Mouse (Mus musculus): Measurements from ENCODE around the gene Cadm2. TPM values are rescaled to one million over a fixed set of nuclear protein-coding genes. Genes with fewer than 3 reads are reported as not detected.

Gene Cadm2
- total RNA-seq, 2 experiments from 2014 or later = 0.20 to 0.67 TPM

DNA sequence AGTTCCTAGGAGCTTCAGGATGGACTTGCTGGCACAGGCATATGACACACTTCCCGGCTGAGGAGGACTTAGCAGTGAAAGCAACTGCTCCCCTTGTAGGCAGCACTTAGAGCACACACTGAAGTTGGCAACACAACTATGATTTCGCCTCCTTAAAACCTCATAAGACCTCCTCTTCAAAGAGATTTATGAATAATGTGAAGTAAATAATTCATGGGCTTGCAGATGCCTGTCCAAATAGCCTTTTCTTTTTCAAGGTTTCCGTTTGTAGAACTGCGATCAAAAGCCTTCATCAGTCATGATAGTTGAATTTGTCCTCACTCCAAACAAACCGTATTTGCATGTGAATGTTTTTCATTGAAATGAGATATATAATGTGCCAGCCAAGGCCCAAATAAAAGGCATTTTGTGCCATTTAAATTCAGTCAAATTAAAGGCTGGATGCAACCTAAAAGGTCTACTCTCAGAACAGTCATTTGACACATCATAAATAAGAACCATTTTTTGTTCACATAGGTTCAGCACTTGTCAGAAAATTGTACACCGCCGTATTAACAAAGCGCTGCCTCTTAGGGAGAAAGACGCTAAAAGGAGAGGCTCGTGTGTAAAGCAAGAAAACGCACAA, 651.1 kb downstream of the Cadm2 start:
- DNase-seq = no peak
- intact Hi-C loops (cut with DNase I) = no loop called here

DNA sequence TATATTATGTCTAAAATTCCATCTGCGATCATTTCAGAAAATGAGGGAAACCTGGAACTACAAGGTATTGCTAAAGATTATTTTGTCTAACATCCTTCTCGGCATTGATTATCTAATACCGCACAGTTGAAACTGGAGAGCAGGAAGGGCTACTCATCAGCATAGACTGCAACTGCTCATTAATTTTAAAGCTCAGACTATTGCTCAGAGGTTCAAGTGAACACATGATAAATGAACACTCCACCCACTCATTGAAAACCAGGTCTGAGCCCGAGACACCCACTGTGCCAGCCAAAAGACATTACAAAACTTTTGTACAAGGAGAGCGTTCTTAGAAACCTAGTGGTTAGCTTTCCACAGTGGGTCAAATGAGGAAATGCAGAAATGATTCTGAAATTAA, 652.4 kb downstream of the Cadm2 start:
- no peak for DNase-seq
- intact Hi-C loops (cut with DNase I) = no loop called here

DNA sequence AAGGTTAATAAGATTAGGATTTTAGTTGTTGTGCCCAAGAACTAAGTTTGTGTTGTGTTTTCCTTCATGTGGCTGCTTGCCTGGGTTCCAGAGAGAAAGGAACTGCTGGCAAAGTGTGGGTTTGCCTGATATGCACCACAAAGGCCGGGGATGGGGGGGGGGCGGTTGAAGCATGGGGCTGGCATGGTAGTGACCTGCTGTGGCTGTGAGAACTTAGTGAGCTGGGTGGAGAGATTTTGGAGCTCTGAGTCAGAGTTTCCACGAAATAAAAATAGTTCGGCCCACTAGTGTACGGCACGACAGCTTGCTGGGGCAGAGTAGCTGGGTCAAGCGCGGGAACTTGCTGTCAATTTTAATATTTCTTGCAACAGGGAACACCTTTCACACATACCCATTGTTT, 653.0 kb downstream of the Cadm2 start:
- DNase-seq = no peak
- intact Hi-C loops (cut with DNase I) = no loop called here

DNA sequence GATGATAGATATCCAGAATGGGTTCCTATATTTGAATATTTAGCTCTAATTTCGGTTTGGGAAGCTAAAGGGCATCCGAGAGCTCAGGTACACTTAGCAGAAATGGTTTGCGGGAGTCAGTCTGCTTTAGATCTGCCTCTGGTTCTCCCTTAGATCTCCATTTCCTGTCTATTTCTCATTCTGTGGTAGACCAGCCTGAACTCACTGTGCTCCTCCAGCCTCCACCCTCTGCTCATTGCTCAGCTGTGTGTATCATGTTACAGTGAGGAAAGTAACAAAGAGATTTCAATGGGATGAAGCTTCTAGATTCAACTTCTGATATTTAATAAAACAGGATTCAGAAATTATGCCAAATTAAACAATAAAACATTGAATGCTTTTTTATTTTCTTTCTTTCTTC, 661.6 kb downstream of the Cadm2 start:
- intact Hi-C loops (cut with DNase I) = no loop called here

DNA sequence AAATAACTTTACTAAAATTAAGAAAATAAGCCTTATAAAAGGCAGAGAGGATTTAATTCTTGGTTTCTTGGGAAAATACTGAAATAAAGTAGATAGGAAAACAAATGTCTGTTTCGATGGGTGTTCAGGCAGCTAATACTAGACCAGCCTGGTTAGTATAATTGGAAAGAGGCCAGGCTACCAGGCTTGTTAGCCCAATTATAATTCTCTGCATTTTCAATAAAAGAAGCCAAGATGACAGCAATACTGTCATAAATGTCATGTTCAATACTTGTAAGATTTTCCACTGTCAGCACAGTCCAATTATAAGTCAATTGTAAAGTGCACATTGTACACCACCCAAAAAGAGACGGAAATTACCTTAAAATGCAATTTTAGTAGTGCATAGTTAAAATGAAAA, 664.8 kb downstream of the Cadm2 start:
- DNase-seq = no peak
- intact Hi-C loops (cut with DNase I) = no loop called here

More for the DNA sequence above, 661.6 kb downstream of the Cadm2 start:
- no peak for DNase-seq

DNA sequence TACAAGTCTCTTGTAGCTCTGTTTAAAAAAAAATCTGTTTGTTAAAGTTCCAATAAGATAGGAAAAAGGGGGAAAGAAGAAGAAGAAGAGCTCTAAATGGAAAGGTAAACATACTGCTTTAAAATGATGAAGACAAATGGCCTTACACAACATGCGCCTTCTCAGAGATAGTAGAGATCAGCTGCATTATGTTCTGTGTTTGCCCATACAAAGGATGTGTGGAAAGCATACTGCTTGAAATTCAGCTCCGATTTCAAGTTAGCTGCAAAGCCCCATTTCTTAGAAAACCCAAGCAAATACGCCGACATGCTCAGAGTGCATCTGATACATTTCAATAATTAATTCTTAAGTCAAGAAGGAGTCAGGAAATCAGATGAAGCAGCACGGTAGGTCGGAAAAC, 684.4 kb downstream of the Cadm2 start:
- DNase-seq = no peak
- intact Hi-C loops (cut with DNase I) = no loop called here

DNA sequence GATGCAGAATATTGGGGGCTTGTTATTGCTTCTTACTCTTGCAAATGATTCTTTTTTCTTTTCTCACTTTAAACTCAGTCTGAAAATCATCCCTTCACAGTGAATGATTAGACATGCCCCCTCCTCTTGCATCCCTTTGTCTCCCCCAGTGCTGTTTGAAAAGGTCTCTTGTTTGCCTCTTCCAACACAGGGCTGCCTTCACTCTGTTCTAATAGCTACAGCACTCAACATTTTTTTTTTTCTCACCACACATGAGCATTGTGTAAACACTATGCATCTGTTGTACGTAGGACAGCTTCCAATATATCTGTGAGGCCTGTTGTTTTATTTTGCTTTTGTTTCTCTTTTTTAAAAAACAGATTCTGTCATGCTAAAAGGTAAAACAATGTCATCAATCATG, 695.2 kb downstream of the Cadm2 start:
- intact Hi-C loops (cut with DNase I) = no loop called here

DNA sequence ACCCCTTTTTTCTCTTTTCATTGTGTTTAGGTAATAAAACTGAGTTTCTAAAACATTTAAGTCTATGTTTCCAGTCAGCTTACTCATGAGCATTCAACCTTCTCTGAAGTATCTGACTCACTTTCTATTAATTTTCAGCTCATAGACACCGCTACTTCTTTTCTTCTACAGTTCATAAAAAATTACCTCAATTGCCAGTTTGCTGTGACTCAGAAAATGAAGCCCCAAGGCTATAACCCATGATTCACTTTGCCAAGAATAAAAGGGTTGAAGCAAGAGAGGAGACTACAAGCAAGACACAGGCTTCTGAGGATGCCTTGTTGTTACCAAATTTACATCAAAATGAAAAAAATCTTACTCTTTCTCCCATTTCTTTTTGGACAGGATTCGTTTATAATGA, 698.0 kb downstream of the Cadm2 start:
- DNase-seq = no peak
- intact Hi-C loops (cut with DNase I) = no loop called here

More for the DNA sequence above, 695.2 kb downstream of the Cadm2 start:
- DNase-seq = no peak

DNA sequence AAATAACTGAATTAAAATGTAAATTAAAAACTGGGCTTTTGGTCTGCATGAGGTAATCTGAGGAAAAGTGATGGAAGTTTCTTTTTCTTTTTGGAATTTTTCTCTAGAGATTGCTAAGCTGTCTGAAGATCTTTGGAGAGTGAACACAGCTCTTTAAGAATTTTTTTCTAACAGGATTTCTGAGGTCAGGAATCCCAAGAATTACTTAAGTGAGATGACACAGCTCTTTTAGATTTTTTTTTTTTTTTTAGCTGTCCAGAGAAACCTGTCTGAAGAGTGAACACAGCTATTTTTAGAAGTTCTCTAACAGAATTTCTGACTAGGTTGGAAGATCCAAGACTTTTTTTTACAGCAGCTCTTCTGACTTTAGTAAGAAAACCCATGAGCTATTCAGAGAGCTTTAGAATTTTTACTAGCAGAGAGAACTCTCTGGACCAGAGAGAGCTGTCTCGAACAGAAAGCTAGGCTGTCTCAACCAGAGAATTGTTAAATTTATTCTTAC, 699.2 kb downstream of the Cadm2 start:
- DNase-seq = no peak
- intact Hi-C loops (cut with DNase I) = no loop called here

DNA sequence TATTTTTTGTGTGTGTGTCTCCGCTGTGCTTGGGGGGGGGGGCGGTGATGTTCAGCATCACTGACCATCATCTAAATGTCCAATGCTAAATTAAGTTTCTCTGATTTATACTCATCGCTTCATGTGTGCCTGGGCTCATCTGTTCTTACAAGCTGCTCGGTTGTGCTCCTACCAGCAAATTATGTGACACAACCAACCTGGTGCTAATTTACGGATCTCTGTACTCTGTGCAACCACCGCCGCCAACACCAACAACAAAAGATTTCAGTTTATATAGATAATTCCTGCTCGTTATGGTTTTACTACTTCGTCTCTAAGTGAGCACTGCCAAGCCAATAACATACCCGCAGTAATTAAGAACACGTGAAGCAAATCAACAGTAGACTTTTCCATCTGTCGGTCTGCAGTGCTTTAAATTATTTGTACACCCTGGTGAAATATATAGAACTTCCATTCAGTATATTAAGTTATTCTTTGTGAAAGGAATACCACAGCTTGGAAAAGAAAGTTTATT, 700.8 kb downstream of the Cadm2 start:
- intact Hi-C loops (cut with DNase I) = no loop called here

DNA sequence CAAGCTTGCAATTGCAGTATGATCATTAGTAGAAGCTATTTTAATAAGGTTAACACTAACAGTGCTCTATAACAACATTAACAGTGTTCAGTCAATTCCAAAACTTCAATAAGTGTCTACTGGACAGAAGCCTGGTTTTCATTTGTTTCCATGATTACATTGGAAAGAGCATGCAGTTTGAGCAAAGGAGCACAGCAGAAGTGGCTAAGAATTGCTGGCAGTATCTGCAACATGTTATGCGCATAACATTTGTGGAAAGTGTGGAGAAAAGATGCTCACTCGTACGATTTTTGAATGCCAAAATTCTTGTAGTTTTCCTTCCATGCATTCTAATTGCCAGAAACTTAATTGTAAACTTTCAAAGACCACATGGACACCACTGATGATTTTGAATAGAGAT, 718.9 kb downstream of the Cadm2 start:
- DNase-seq = no peak
- intact Hi-C loops (cut with DNase I) = no loop called here

More for the DNA sequence above, 700.8 kb downstream of the Cadm2 start:
- no peak for DNase-seq

DNA sequence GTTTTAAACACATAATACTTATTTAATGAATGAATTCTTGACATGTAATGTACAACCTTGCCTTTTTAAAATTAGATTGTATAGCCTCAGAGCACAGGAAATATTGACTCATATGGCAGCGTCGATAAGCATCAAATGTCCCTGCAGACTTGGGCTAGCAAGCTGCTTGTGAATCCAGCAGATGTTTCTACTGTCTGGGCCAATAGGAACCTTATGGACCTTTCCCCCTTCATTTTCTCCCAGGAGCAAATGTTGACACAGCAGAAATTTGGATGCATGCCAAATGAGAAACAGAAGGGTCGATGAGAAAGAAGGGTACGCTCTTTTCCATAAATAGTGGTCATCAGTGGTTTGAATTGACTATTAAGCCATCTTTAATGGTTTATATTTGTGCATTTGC, 720.0 kb downstream of the Cadm2 start:
- no peak for DNase-seq
- intact Hi-C loops (cut with DNase I) = no loop called here

DNA sequence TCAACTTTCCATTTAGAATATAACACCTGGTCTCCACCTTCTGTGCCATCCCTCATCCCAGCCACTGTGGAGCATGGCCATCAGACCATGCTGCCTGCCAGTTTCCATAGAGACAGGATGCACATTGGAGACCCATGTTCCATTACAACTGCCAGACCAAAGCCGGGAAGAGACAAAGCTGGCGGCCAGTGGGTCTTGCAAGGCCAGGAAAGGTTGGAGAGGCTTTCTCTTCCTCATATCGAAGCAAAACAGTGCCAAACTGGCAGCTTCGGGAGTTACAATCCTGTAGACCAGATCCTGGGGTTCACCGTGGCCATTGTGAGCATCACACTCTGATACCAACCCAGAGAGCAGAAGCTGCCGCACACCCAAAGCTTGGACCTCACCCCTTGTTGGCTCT, 728.3 kb downstream of the Cadm2 start:
- intact Hi-C loops (cut with DNase I) = no loop called here
- no peak for DNase-seq

DNA sequence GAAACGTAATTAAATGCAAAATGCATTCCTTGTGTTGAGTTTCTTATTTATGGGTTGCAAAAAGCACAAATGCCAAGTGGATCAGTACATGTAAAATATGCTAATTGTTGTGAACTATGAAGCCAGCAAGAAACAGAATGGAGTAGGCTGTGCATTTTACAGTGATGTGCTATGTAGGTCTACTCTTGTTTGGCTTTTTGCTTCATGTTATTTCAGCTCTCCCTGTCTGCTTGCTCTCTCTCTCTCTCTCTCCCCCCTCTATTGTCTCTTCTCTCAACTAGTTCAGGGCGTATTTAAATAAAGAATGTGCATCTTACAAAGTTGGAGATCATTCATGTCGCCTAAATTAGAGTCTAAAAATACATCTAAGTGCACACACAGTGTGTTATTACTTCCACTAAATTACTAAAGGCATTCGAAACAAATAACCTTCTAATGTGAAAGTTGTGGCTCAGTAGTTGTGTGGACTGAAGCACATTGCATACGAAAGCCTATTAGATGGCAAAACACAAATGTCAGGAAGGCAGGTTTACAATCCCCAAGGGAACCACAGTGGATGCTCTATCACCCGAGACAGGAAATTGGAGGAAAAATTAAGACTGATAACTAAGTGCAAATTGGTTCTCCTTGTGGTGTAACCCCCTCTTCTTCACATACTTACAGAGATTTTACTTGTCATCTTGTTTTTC, 729.0 kb downstream of the Cadm2 start:
- DNase-seq = no peak
- intact Hi-C loops (cut with DNase I) = no loop called here

DNA sequence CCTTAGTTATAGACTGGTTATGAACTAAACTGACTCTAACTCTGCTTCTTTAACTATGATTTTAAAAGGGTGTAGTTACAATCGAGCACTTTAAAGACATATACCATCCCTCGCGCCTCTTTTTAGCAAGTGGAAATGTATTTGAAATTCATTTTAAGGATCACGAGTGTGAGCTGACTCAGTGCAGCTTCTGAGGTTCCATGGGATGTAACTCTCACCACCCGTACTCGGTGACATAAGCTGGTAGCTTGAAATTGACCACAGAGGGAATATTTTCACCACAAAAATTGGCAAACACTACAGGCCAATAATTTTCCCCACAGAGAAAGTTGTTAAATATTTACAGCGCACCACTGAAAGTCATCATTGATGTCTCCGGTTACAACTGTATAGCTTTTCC, 730.8 kb downstream of the Cadm2 start:
- intact Hi-C loops (cut with DNase I) = no loop called here

DNA sequence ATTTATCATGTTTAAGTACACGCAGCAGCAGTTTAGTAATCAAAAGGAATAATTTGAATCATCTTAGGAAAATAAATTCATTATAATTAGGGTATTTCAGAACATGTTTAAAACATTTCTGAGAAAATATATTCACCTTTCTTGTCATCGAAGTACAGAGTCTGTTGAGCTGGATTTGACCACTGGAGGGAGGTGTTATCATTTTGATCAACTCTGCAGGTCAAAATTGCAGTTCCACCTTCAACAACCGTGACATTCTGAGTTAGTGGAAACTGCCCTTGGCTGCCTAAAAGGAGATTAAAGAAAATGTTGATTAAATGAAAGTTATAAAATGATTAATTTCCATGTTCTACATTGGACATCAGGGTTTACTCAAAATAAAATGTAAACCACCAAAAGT, 738.1 kb downstream of the Cadm2 start:
- intact Hi-C loops (cut with DNase I) = no loop called here
- no peak for DNase-seq

More for the DNA sequence above, 730.8 kb downstream of the Cadm2 start:
- DNase-seq = no peak

DNA sequence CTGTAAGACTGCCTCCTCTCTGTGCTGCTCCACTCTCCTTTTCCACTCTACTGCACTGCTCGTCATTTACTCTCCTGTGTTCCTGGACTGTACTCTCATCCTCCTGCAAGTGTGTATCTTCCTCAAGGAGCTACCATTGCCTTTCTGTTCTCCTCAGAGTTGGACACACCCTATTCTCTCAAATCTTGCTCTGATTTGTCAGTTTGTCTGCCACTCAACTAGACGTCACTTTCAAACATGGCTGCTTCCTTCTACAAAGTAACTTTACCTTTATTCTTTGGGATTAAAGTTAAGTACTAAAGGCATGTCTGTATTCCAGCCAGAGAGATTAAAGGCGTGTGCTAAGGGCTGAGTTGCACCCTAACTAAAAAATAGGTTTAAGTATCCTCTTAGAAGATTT, 749.5 kb downstream of the Cadm2 start:
- DNase-seq = no peak
- intact Hi-C loops (cut with DNase I) = no loop called here

DNA sequence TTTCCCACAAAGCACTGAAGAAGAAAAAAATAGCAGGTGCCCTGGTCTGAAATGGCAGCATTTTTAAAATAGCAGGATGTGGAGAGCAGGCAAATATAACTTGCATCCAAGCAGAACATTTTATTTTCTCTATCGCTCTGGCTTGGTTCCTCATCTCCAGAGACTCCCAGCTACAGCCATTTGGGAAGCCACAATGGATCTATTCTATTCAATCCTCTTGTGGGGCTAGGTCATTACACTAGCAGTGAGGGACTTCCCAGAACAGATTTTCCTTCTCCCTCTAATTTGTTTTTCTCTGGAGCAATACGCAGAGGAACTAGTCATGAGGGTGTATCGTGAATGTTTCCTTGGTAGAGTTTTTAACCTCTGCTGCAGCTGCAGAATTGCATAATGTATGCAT, 769.7 kb downstream of the Cadm2 start:
- intact Hi-C loops (cut with DNase I) = no loop called here
- peak in 1 of 2 experiments; percentile 1 for DNase-seq

DNA sequence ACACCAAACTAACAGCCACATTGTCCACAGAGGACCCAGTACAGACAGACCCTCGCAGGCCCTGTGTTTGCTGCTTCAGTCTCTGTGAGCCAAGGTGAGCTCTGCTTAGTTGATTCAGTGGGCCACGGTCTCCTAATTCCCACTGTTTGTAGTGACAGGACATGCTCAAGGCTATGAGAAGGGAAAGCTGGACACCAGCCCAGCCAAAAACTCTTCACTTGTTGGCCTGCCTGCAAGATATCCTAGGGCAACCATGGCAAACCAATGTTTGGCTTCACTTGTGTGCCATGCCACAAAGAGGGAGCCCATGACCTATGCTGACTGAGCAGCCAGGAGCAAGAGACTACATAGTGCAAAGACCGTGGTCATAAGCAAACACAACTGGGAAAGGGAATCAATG, 795.8 kb downstream of the Cadm2 start:
- intact Hi-C loops (cut with DNase I) = no loop called here
- no peak for DNase-seq

DNA sequence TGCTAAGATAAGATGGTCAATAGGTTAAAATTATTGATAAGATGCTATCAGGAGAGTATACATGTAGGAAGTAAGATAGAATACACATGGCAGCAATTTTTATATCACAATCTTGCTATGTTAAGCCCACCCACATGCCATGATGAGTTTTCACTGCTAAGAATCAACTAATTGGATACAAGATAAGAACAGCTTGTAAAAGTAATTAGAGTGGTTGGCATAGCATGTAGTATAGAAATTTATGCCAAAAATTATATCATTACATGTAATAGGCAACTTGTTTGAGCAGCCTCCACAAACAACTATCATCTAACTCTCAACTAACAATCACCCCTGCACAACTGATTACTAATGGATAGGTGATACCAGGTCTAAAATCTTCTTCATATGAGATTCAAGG, 809.2 kb downstream of the Cadm2 start:
- intact Hi-C loops (cut with DNase I) = no loop called here
- DNase-seq = no peak

DNA sequence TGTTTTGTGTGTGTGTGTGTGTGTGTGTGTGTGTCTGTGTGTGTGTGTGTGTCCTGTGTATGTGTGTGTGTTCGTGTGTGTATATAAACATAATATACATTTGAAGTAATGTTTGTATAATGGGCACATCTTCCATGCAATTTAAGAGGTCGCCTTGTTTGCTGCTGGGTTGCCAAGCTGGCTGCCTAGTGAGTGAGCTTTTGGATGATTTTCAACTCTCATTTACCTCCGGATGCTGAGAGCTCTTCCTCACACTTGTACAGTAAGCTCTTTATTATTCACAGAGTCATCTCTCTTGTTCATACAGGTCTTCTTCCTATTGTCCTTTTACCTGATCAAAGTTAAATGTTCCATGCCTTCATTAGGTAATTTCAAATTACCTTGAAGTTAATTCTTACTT, 822.5 kb downstream of the Cadm2 start:
- intact Hi-C loops (cut with DNase I) = no loop called here

DNA sequence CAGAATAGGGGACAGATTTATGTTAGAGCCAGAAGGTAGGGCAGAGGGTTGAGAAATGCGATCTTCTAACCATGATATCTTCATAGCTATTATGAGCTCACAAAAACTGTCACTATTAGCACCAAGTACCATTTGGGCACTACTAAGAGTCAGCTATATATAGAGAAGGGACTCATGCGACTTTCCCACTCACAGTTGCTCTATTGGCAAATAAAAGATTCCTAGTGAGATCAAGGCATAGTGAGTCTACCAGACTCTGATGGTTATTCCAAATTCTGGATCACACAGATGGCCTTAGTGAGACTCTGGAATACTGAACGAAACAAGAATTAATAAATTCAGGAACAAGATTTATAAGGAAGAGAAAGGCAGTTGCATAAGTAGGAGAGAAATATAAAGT, 827.6 kb downstream of the Cadm2 start:
- intact Hi-C loops (cut with DNase I) = no loop called here
- DNase-seq = no peak

More for the DNA sequence above, 822.5 kb downstream of the Cadm2 start:
- no peak for DNase-seq
